Mouse (Mus musculus) myocyte (in vitro differentiated cells): Measurements from ENCODE around the gene Magi3.

Experiments
- MAX ChIP-seq: IDR thresholded peaks from one replicate; pipeline ENCODE4 v1.6.1; 2011; ENCODE audit warnings: low read depth, mild to moderate bottlenecking, control low read depth
- MYOD1 ChIP-seq, 3 experiments: IDR thresholded peaks; one replicate each; pipeline ENCODE4 v1.6.1; 2011; ENCODE audit warnings: control low read depth in 2 of 3, low read depth in 2 of 3, mild to moderate bottlenecking in 2 of 3, moderate library complexity in 1 of 3; ENCODE audit not compliant: insufficient read length in 2 of 3, control insufficient read depth in 1 of 3
- POLR2A ChIP-seq: IDR thresholded peaks from one replicate; pipeline ENCODE4 v1.6.1; 2011; ENCODE audit warnings: low read depth, mild to moderate bottlenecking, control low read depth, moderate library complexity; ENCODE audit not compliant: insufficient read length
- POLR2AphosphoS2 ChIP-seq: IDR thresholded peaks from one replicate; pipeline ENCODE4 v1.6.1; 2011; ENCODE audit warnings: low read depth, control low read depth; ENCODE audit not compliant: insufficient read length
- REST ChIP-seq: IDR thresholded peaks from one replicate; pipeline ENCODE4 v1.6.1; 2011; ENCODE audit warnings: mild to moderate bottlenecking, control low read depth, moderate library complexity; ENCODE audit not compliant: insufficient read depth, insufficient read length
- SRF ChIP-seq: IDR thresholded peaks from one replicate; pipeline ENCODE4 v1.6.1; 2011; ENCODE audit warnings: low read depth; ENCODE audit not compliant: control insufficient read depth, insufficient read length
- TCF12 ChIP-seq: IDR thresholded peaks from one replicate; pipeline ENCODE4 v1.6.1; 2011; ENCODE audit warnings: mild to moderate bottlenecking, control low read depth; ENCODE audit not compliant: poor library complexity, insufficient read depth, severe bottlenecking
- TCF3 ChIP-seq: IDR thresholded peaks from one replicate; pipeline ENCODE4 v1.6.1; 2011; ENCODE audit warnings: low read depth, control low read depth; ENCODE audit not compliant: insufficient read length
- USF1 ChIP-seq: IDR thresholded peaks from one replicate; pipeline ENCODE4 v1.6.1; 2011; ENCODE audit warnings: low read depth, mild to moderate bottlenecking, control low read depth, moderate library complexity

DNA sequence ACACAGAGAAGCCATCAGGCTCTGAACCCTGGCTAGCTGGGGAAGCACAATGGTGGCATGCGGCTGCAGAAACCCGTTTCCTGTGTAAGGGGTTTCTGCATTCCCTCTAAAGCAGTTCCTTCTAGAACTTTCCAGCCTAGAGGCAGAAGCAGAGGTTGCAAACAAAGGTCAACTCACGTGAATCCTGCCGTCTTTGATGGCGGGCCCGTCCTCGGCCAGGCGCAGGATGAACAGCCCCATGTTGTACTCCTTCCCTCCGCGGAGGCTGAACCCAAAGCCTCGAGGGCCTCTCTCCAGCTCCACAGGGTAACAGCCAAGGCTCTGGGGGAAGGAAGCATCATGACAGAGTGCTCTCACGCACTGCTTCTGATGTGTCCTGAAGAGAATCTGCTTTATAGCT is 200.1 kb downstream of the Magi3 start:
- no peak for TF ChIP-seq POLR2A
- TF ChIP-seq MAX, result no peak
- TF ChIP-seq USF1, result no peak
- TF ChIP-seq TCF12, result no peak
- TF ChIP-seq MYOD1 (IDR thresholded peaks at IDR 0.05; ENCODE audit: control insufficient read depth in 1 of 3, insufficient read length in 2 of 3, low read depth in 2 of 3), result no peak
- TF ChIP-seq POLR2AphosphoS2, result no peak
- TF ChIP-seq TCF3, result no peak
- TF ChIP-seq REST, result no peak
- no peak for TF ChIP-seq SRF
